Mouse (Mus musculus) embryonic fibroblast, embryonic 13.5 days (primary cell): ENCODE measurements around the gene Mtg1.

Source experiments
- CTCF ChIP-seq: IDR thresholded peaks from 2 replicates; pipeline ENCODE4 v1.5.1; 2011; ENCODE audit warnings: mild to moderate bottlenecking, control low read depth, low read length, moderate library complexity, borderline replicate concordance; ENCODE audit not compliant: insufficient read depth
- POLR2A ChIP-seq: IDR thresholded peaks from 2 replicates; pipeline ENCODE4 v1.6.1; 2011; ENCODE audit warnings: low read depth, mild to moderate bottlenecking, control low read depth, low read length, moderate library complexity

GRCm38 (mm10) chr7:140179176-140179575 is 41.8 kb downstream of the Mtg1 start:
- TF ChIP-seq CTCF = no peak
- no peak for TF ChIP-seq POLR2A
